Mouse (Mus musculus): ENCODE measurements around the gene Mrpl2.

GRCm38 (mm10) chr17:46646322-46646662, 263 bp downstream of the Mrpl2 start:
- TF ChIP-seq CTCF (IDR thresholded peaks at IDR 0.05; ENCODE audit: borderline replicate concordance, insufficient read depth, low read length) (no peak), POLR2A (IDR thresholded peaks at IDR 0.05; ENCODE audit: low read depth, low read length) (no peak)

All from embryonic fibroblast, embryonic 13.5 days (primary cell).